Mouse (Mus musculus) neural tube, postnatal 0 days (tissue): ENCODE measurements around the gene Ugt3a1. TPM values are rescaled to one million over a fixed set of nuclear protein-coding genes. Genes with fewer than 3 reads are reported as not detected.

Source experiments
- polyA plus RNA-seq: library from polyadenylated mRNA; unstranded; fragments of >200 nt; fragmentation: Nextera tagmentation; extraction: Ambion mirVana; gene quantifications from 2 replicates; pipeline ENCODE4 v1.2.1, GENCODE M21; 2015

The Ugt3a1 gene
- not detected in 2 replicates for polyA plus RNA-seq

DNA sequence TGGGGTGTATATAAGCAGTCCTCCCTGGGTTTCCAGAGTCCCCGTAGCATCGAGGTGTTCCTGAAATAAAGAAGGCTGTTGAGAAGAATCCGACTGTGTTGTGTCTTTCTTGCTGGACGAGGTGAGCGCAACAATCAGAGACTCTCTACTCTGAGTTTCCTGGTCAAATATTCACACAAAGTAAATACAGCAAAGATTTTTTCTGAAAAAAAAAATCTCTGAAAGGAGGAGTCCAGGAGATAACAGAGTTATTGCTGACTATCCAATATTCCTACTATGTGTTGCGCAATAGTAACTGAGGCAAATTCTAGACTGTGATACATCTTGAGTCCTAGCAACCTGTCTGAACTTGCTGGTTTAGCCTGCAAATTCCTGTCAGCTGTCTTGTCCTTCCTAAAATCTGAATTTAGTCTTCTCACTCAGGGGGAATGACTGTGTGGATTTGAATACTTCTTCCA, at the start of gene Ugt3a1:
Gene Ugt3a1 (plus strand): TSS at position 51 of the 458 bp plus-strand sequence.

DNA sequence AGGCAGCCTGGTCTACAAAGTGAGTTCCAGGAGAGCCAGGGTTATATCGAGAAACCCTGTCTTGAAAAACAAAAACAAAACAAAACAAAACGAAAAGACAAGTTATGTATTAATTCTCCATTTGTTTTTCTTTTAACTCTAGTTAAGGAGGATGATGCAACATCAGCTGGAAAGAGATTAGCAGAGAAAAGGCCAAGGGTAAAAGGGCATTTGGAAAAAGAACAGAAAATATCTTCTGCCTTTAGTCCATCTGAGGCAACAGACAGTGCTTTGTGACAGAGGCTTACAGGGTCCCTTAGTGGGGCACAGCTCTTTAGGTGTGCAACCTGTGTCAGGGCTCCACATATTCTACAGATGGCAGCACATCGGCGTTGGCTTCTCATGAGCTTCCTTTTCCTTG, 58.7 kb downstream of the Ugt3a1 start, which contains the start of gene Ugt3a2:
Gene Ugt3a2 (plus strand): TSS at position 210 of the 400 bp plus-strand sequence.

Other genes with a start within 250 kb of the Ugt3a1 start
- gene Nadk2, start 205.6 kb upstream of the Ugt3a1 start, polyA plus RNA-seq, result 27.5 and 32.4 TPM in 2 replicates
- 4.6 and 5.0 TPM in 2 replicates for gene Lmbrd2, start 136.3 kb upstream of the Ugt3a1 start, polyA plus RNA-seq
- gene Skp2, start 121.5 kb upstream of the Ugt3a1 start, polyA plus RNA-seq, result 7.9 and 9.0 TPM in 2 replicates
- not detected in 2 replicates for gene Ugt3a2, start 58.7 kb downstream of the Ugt3a1 start, polyA plus RNA-seq
- gene Capsl, start 159.1 kb downstream of the Ugt3a1 start, polyA plus RNA-seq, result 6.0 and 6.1 TPM in 2 replicates